Mouse (Mus musculus) olfactory bulb, adult 2 months (tissue): Measurements from ENCODE around the gene Slc2a10. TPM values are rescaled to one million over a fixed set of nuclear protein-coding genes. Genes with fewer than 3 reads are reported as not detected.

Experiments
- H3K27ac ChIP-seq: fragments of 200-500 bp; 2 replicates; pipeline ENCODE4 v1.5.1; 2012; ENCODE audit warnings: low read depth, low read length; ENCODE audit not compliant: insufficient read depth
- H3K4me1 ChIP-seq: fragments of 200-500 bp; 2 replicates; pipeline ENCODE4 v1.6.1; 2012; ENCODE audit warnings: low read length; ENCODE audit not compliant: control insufficient read depth, insufficient read depth
- H3K4me3 ChIP-seq: fragments of 200-500 bp; 2 replicates; pipeline ENCODE4 v1.5.1; 2012; ENCODE audit warnings: mild to moderate bottlenecking, low read depth, low read length, moderate library complexity; ENCODE audit not compliant: insufficient read depth
- CTCF ChIP-seq: fragments of 200-500 bp; IDR thresholded peaks from 2 replicates; pipeline ENCODE4 v1.5.1; 2012; ENCODE audit warnings: low read depth, mild to moderate bottlenecking, low read length, moderate library complexity; ENCODE audit not compliant: insufficient read depth
- POLR2A ChIP-seq: fragments of 200-500 bp; IDR thresholded peaks from 2 replicates; pipeline ENCODE4 v1.6.1; 2012; ENCODE audit warnings: mild to moderate bottlenecking, low read depth, low read length, moderate library complexity; ENCODE audit not compliant: insufficient read depth
- WGBS: fragments of 180-500 bp; shearing (Covaris S2); methylation state at CpG from one replicate; pipeline ENCODE4 v1.1.7; 2018; 5-methylcytosine and 5-hydroxymethylcytosine counted together
- polyA plus RNA-seq: library from polyadenylated mRNA; stranded (reverse); fragments of >200 nt; gene quantifications from 2 replicates; pipeline ENCODE4 v1.2.4, GENCODE M21; 2012; ENCODE audit warnings: low replicate concordance; ENCODE audit not compliant: missing spikeins, insufficient read depth, insufficient read length

The Slc2a10 gene
- polyA plus RNA-seq: not detected in 2 replicates

DNA sequence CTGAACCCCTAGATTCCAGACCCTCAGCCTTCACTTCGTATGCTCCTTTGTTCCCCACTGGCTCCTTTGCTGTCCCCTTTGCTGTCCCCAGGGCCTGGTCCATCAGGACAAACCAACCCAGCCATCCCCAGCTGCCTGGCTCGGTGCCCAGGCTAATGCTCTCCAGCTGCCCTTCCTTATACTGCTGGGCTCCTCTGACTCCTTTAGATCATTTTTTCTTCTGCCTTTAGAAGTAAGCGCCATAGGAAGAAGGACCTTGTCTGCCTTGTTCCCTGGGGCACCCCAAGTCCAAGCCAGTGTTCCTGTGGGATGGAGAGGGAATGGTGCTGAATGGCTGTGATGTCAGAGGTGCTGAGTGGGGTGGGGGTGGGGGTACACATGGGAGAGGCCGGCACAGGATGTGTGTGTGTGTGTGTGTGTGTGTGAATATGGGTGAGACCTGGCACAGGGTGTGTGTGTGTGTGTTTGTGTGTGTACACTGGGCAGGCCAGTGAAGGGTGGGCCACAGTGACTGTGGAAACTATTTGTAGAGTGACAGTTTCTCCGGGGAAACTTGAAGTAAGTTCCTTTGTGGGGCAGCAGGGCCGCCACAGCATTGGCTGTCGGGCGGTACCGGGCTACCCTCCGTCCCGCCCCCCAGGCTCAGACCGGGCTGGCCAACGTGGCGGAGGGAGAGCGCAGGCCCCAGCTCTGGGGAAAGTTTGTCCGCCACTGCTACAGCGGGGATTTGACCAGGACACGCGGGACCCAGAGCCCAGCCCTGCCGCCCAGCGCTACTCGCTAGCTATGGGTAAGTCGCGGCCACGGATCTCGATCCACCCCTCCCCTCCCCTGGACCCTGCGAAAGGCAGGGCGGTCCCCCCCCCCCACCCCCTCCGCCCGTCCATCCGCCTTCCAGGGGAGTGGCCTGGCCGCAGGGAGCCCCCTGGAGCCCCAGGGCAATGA lies at the start of gene Slc2a10:
Gene Slc2a10 (plus strand): TSS at position 529 of the 945 bp plus-strand sequence.
- TF ChIP-seq CTCF (no peak), POLR2A (no peak)
- Histone ChIP-seq H3K27ac (no peak within 1 kb of the TSS), H3K4me3 (peak within 1 kb of the TSS; percentile 31), H3K4me1 (peaks cover 8% of the 10 kb centered on the region)
- WGBS: 14% methylated on average over 32 of the region's 32 CpGs

GRCm38 (mm10) chr2:165456710-165457109 lies 46.9 kb upstream of the Slc2a10 start:
- Histone ChIP-seq H3K4me1 (no peaks in the 10 kb centered on the region), H3K4me3 (no peak overlapping the region), H3K27ac (no peak overlapping the region)
- WGBS: 85% methylated on average over 2 of the region's 2 CpGs
- TF ChIP-seq POLR2A (no peak), CTCF (no peak)

- 0 out of 2 replicates have a peak, but pooled peaks cover 5% of the 10 kb centered on the region for H3K4me1 ChIP-seq
- 77% methylated on average over 5 of the region's 5 CpGs for WGBS
- no peak overlapping the region for H3K27ac ChIP-seq
- no peak overlapping the region for H3K4me3 ChIP-seq
- TF ChIP-seq CTCF (no peak), POLR2A (no peak)
Measured at GRCm38 (mm10) chr2:165458189-165458588, 45.4 kb upstream of the Slc2a10 start.

GRCm38 (mm10) chr2:165459663-165460062 lies 43.9 kb upstream of the Slc2a10 start:
- no peak overlapping the region for H3K4me3 ChIP-seq
- no peak for TF ChIP-seq CTCF
- no peak for TF ChIP-seq POLR2A
- H3K27ac ChIP-seq: no peak overlapping the region
- WGBS: 48% methylated on average over 7 of the region's 7 CpGs
- 0 out of 2 replicates have a peak, but pooled peaks cover 5% of the 10 kb centered on the region for H3K4me1 ChIP-seq

GRCm38 (mm10) chr2:165467824-165468452 lies 35.6 kb upstream of the Slc2a10 start:
- H3K4me1 ChIP-seq: peaks cover 7% of the 10 kb centered on the region
- H3K4me3 ChIP-seq: no peak overlapping the region
- H3K27ac ChIP-seq: no peak overlapping the region
- WGBS: 56% methylated on average over 15 of the region's 15 CpGs
- TF ChIP-seq CTCF: no peak
- no peak for TF ChIP-seq POLR2A

GRCm38 (mm10) chr2:165470167-165470566 lies 33.4 kb upstream of the Slc2a10 start:
- Histone ChIP-seq H3K27ac (no peak overlapping the region), H3K4me3 (no peak overlapping the region), H3K4me1 (peaks cover 13% of the 10 kb centered on the region)
- WGBS: 57% methylated on average over 5 of the region's 5 CpGs
- no peak for TF ChIP-seq POLR2A
- TF ChIP-seq CTCF: no peak

- TF ChIP-seq POLR2A (no peak), CTCF (no peak)
- Histone ChIP-seq H3K27ac (no peak overlapping the region), H3K4me3 (no peak overlapping the region), H3K4me1 (peaks cover 13% of the 10 kb centered on the region)
- WGBS: 86% methylated on average over 11 of the region's 11 CpGs
Measured at GRCm38 (mm10) chr2:165471943-165472342, 31.6 kb upstream of the Slc2a10 start.

- no peak within 1 kb of the TSS for H3K27ac ChIP-seq
- H3K4me1 ChIP-seq: peaks cover 8% of the 10 kb centered on the region
- H3K4me3 ChIP-seq: peak within 1 kb of the TSS; percentile 23
- TF ChIP-seq POLR2A (peak; percentile 35; the same call in 1 of the 2 replicates), CTCF (no peak)
- WGBS: 4% methylated on average over 34 of the region's 35 CpGs
Measured at GRCm38 (mm10) chr2:165473003-165473402, 30.6 kb upstream of the Slc2a10 start, which contains the start of gene Slc13a3. Gene Slc13a3 (minus strand): TSS chr2:165473230.

DNA sequence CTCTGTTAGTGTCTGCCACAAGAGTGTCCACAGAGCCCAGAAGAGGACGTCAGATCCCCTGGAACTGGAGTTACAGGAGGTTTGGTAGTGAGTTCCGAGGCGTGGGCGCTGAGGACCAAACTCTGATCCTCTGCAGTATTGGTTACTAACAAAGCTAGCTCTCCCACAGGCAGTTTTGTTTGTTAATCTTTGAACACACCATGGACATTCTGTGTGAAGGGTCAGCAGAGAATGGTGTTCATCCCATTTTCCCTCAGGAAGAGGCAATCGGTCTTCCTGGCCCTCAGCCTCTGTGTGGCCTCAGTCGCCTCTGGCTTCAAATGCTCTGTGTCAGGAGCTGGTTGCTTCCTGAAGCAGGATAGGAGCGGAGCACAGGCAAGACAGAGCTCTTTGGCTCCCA lies 28.2 kb upstream of the Slc2a10 start:
- Histone ChIP-seq H3K27ac (no peak overlapping the region), H3K4me1 (peaks cover 7% of the 10 kb centered on the region), H3K4me3 (no peak overlapping the region)
- 91% methylated on average over 7 of the region's 7 CpGs for WGBS
- TF ChIP-seq POLR2A (no peak), CTCF (no peak)
